Mouse (Mus musculus) gastrocnemius, postnatal 4 days (tissue): ENCODE measurements around the gene Sh3bgrl. TPM values are rescaled to one million over a fixed set of nuclear protein-coding genes. Genes with fewer than 3 reads are reported as not detected.
"Not testable (repeated sequence)": the region's sequence is repeated elsewhere in the genome, so short reads cannot be mapped to it uniquely, and the experiment has no call there.

Experiments
- DNase-seq, 2 experiments: peaks; one replicate each; pipeline ENCODE4 v3.0.0; 2021 to 2022; ENCODE audit warnings: low spot score in 2 of 2, mixed read lengths in 2 of 2
- long read RNA-seq, 2 experiments: library from polyadenylated mRNA; stranded (forward); transcript quantifications; one replicate each; pipeline ENCODE4 v2.0.0; 2021
- total RNA-seq, 2 experiments: library from RNA; stranded (reverse); gene quantifications; 2 replicates each; pipeline ENCODE4 v1.2.3; 2021

Gene Sh3bgrl
- 10 to 100 TPM; 53.4 to 55.2 TPM for total RNA-seq
- long read RNA-seq, experiment 1, transcript Sh3bgrl-201 (4 exons, 2,882 nt), result major isoform, 84 of 107 reads
- long read RNA-seq, experiment 1, partial matches to known transcripts, result 3 of 107 reads
- long read RNA-seq, experiment 1, other reads (novel, unspliced or antisense), result 20 of 107 reads
- long read RNA-seq, experiment 2, transcript Sh3bgrl-201 (4 exons, 2,882 nt), result major isoform, 82 of 98 reads
- long read RNA-seq, experiment 2, partial matches to known transcripts, result 15 of 98 reads
- long read RNA-seq, experiment 2, other reads (novel, unspliced or antisense), result 1 of 98 reads

GRCm38 (mm10) chrX:109095245-109096242, at the start of gene Sh3bgrl:
TSS of gene Sh3bgrl (plus strand) at chrX:109095365.
- DNase-seq, result peak; percentile 36 to 71

- DNase-seq, result no peak
Measured at GRCm38 (mm10) chrX:109047773-109048172, 47.4 kb upstream of the Sh3bgrl start.

- no peak for DNase-seq
Measured at GRCm38 (mm10) chrX:109071719-109072118, 23.4 kb upstream of the Sh3bgrl start.

DNA sequence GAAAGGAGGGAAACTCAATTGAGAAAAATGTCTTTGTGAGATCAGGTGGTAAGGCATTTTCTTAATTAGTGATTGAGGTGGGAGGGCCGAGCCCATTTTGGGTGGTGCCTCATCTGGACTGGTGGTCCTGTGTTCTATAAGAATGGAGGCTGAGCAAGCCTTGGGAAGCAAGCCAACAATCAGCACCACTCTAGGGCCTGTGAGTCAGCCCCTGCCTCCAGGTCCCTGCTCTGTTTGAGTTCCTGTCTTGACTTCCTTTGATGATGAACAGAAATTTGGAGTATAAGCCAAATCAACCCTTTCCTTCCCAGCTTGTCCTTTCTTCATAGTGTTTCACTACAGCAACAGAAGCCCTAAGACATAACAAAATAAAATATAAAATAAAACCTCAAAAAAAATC, 19.4 kb upstream of the Sh3bgrl start:
- no peak for DNase-seq

DNA sequence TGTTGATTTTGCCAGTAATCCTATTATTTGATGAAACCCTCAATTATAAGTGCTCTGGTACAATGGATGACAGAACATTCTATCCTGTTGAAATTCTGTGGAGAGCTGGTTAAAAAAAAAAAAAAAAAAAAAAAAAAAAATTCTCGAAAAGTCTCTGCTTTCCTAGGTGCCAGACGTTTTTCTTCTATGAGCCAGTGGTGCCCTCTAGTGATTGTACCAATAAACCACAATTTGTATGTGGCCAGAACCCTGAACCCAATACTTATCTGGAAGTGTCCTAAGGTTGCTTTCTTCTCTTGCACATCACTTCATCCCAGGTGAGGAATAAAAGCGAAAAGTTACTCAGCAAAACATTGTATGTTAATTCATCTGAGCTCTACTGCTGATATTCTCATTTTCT, 18.8 kb upstream of the Sh3bgrl start:
- no peak for DNase-seq

DNA sequence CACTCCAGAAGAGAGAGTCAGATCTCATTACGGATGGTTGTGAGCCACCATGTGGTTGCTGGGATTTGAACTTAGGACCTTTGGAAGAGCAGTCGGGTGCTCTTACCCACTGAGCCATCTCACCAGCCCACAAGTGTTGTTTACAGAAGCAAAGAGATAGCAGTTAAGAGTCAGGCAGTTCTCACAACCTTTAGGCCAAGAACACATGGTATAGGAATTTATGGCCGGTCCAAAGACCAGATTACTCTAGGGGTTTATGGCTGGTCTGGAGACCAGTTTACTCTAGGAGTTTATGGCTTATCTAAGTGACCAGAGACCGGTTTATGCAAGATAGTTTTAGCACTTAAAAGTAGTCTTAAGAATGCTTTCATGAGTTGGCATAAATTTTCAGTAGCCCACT, 15.8 kb upstream of the Sh3bgrl start:
- DNase-seq, result not testable (repeated sequence)

DNA sequence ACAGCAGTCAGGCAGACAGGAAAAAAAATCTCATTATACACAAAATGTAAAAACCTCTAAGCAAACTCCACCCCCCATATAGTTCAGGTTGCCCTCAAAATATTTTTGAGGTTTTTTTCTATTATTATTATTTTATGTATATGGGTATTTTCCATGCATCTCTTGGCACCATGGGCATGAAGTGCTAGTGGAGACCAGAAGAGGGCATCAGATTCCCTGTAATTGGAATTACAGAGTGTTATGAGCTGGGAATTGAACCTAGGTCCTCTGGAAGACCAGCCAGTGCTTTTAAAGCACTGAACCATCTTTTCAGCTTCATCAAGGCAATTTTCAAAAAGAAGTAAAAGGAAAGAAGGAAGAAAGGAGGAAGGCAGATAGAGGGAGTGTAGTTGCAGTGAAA, 8.1 kb upstream of the Sh3bgrl start:
- no peak for DNase-seq

DNA sequence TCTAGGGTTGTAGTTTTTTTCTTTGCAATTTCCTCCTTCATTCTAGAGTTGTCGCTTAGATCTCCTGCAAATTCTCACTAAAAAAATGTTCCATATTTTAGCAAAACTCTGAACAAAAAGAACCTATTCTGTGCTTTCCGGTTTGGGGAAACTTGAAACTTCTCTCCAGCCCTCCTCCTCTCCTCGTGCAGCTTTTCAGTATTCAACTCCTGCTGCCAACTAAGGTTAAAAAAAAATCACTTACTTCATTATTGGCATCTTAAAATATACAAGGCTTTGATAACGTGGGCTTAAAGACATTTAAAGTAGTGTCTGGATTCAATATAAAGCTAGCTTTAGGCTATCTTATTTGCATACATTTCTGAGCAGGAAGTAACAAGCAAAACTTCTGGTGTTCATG, 365 bp upstream of the Sh3bgrl start:
- no peak for DNase-seq

DNA sequence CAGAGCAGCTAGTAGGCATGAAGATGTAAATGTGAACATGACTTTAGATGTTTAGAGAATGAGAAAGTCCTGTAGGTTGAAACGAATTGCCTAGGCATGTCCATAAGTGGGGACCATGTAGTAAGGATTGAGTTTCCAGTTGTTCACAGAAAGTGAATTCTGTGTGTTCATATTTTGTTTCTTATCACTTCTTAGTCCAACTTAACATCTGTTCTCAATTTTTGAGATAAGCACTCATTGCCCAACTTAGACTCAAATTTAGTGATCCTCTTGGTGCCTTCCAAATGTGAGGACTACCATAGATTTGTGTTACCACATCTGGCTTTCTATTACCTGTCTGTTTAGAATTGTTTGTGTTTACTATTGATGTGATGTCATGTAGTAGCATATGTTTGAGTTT, 3.3 kb downstream of the Sh3bgrl start:
- no peak for DNase-seq

DNA sequence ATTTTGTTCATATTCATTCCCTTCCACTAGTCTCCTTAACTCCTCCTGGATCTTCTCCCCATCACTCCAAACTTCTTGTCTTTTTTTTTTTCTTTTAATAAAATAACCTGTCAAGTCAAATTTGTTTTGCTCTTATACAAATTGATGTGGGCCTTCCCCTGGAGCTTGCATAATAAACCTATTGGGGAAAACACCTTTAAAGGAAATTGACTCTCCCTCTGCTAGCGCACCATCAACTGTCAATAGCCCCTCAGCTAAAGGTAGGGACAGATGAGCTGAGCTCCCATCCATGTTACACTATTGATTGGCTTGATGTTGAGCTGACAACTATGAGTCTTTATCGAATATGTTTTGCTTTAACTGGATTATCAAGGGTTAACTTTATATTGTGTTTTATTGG, 5.3 kb downstream of the Sh3bgrl start:
- DNase-seq, result no peak

GRCm38 (mm10) chrX:109108117-109108805, 13.1 kb downstream of the Sh3bgrl start:
- DNase-seq, result no peak

- no peak for DNase-seq
Measured at GRCm38 (mm10) chrX:109112885-109113284, 17.7 kb downstream of the Sh3bgrl start.

GRCm38 (mm10) chrX:109113401-109114280, 18.5 kb downstream of the Sh3bgrl start:
- no peak for DNase-seq

GRCm38 (mm10) chrX:109119829-109120826, 25.0 kb downstream of the Sh3bgrl start:
- DNase-seq, result peak in 1 of 2 experiments; percentile 11

GRCm38 (mm10) chrX:109121161-109121560, 26.0 kb downstream of the Sh3bgrl start:
- DNase-seq, result peak in 1 of 2 experiments; percentile 11

GRCm38 (mm10) chrX:109122670-109123069, 27.5 kb downstream of the Sh3bgrl start:
- no peak for DNase-seq

DNA sequence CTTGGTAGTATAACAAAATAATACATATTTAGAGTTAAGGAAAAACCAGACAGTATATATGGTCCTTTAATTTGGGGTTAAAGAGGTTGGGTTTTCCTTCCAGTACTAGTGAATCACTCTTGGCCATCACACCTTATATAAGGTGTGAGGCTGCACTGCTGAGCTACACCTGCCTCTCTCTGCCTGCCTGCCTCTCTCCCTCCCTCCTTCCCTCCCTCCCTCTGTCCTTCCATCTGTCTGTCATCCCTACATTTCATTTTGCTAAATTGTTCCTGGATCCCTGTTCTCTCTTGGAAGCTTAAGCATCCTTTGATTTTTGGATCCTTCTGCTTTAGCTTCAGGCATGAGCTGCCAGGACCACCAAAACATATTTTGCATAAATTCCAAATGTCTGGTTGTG, 28.6 kb downstream of the Sh3bgrl start:
- no peak for DNase-seq

GRCm38 (mm10) chrX:109126847-109127246, 31.7 kb downstream of the Sh3bgrl start:
- no peak for DNase-seq

- DNase-seq, result no peak
Measured at GRCm38 (mm10) chrX:109127551-109128088, 32.5 kb downstream of the Sh3bgrl start.
